Mouse (Mus musculus) cerebellum, adult 11-12 months (tissue): ENCODE results near the gene Xlr5c.
"Not testable (repeated sequence)": the region's sequence is repeated elsewhere in the genome, so short reads cannot be mapped to it uniquely, and the experiment has no call there.

ENCODE experiments used
- DNase-seq: peaks from one replicate; pipeline ENCODE4 v3.0.0; 2022

The Xlr5c gene

GRCm38 (mm10) chrX:73292876-73293275 lies at the start of gene Xlr5c, which contains the start of gene Xlr5a:
Gene Xlr5c (minus strand): TSS chrX:73292976.
Gene Xlr5a (minus strand): TSS chrX:73292976.
- DNase-seq, result not testable (repeated sequence)

- peak; percentile 76 for DNase-seq
These were observed 49.7 kb upstream of the Xlr5c start, which contains the start of gene Zfp275 for GRCm38 (mm10) chrX:73342483-73342895. Gene Zfp275 (plus strand): TSS chrX:73342621.

- peak; percentile 6 for DNase-seq
These were observed 49.3 kb upstream of the Xlr5c start for GRCm38 (mm10) chrX:73342068-73342467.

- DNase-seq, result no peak
These were observed 48.7 kb upstream of the Xlr5c start for GRCm38 (mm10) chrX:73341473-73341872.

- no peak for DNase-seq
These were observed 44.0 kb upstream of the Xlr5c start, which contains the start of gene Gm45015 for GRCm38 (mm10) chrX:73336740-73337139. Gene Gm45015 (minus strand): TSS chrX:73336840.

- no peak for DNase-seq
These were observed 40.8 kb upstream of the Xlr5c start for GRCm38 (mm10) chrX:73333548-73333947.

GRCm38 (mm10) chrX:73327215-73327614 lies 34.4 kb upstream of the Xlr5c start:
- DNase-seq, result no peak

GRCm38 (mm10) chrX:73321029-73321428 lies 28.3 kb upstream of the Xlr5c start:
- no peak for DNase-seq

GRCm38 (mm10) chrX:73312522-73312921 lies 19.7 kb upstream of the Xlr5c start:
- no peak for DNase-seq

GRCm38 (mm10) chrX:73295745-73296144 lies 3.0 kb upstream of the Xlr5c start:
- not testable (repeated sequence) for DNase-seq

- not testable (repeated sequence) for DNase-seq
These were observed 27.5 kb downstream of the Xlr5c start, which contains the start of gene Xlr3c for GRCm38 (mm10) chrX:73265270-73265669. Gene Xlr3c (minus strand): TSS chrX:73265390.

- not testable (repeated sequence) for DNase-seq
These were observed 30.3 kb downstream of the Xlr5c start for GRCm38 (mm10) chrX:73262428-73262827.

GRCm38 (mm10) chrX:73242821-73243325 lies 49.9 kb downstream of the Xlr5c start, which contains the start of gene Xlr4c:
Gene Xlr4c (minus strand): TSS chrX:73243130.
- DNase-seq, result not testable (repeated sequence)
